Mouse (Mus musculus): ENCODE data around the gene Cbx8.

DNA sequence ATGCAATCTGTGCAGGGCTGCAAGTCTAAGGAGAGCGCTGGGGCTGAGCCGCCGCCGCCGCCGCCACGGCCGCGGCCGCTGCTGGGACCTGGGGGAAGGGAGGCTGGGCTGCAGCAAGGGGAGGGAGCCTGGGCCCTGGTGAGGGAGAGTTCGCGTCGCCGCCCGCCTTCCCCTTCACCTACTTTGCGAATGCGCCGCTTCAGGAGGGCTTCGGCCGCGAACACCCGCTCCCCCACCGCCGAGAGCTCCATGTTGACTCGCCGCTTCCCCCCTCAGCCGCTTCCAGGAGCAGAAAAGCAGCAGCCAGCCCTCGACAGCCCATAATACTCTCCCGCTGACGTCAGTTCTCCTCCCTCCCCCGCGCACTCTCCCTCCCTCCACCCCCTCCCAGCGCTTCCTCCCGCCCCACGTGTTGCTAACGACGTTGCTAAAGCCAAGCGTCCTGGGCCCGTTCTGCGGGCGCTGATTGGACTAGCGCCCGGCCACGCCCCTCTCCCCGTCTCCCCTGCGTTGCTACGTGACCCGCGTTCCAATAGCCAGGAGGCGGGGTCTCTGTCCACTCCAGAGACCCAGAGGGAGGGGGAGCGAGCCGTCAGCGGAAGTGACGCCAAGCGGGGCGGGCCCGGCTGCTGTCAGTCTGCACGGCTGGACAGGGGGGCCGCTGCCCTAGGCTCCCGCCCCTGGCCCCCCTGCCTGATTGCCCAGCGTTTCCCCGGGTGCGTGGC is at the start of gene Cbx8:
- TF ChIP-seq TAL1 (IDR thresholded peaks at IDR 0.05; ENCODE audit: low read length) (no peak), GATA1 (IDR thresholded peaks at IDR 0.05; ENCODE audit: low read length) (no peak)
